Mouse (Mus musculus) gastrocnemius, postnatal 10 days (tissue): Measurements from ENCODE around the gene Smco3. TPM values are rescaled to one million over a fixed set of nuclear protein-coding genes. Genes with fewer than 3 reads are reported as not detected.
"Not testable (repeated sequence)": the region's sequence is repeated elsewhere in the genome, so short reads cannot be mapped to it uniquely, and the experiment has no call there.

ENCODE experiments used
- DNase-seq: peaks from one replicate; pipeline ENCODE4 v3.0.0; 2021; ENCODE audit warnings: mixed read lengths
- long read RNA-seq, 2 experiments: library from polyadenylated mRNA; stranded (forward); transcript quantifications; one replicate each; pipeline ENCODE4 v2.0.0; 2021
- total RNA-seq, 2 experiments: library from RNA; stranded (reverse); gene quantifications; 2 replicates each; pipeline ENCODE4 v1.2.3; 2021

Gene Smco3
- 1 to 10 TPM in 1 of 2 experiments, under 1 TPM in 1; 0.77 to 1.7 TPM for total RNA-seq
- long read RNA-seq, experiment 1: 0 reads
- long read RNA-seq, experiment 2: 0 reads

GRCm38 (mm10) chr6:136835352-136835751, at the start of gene Smco3:
TSS of gene Smco3 (minus strand) at chr6:136835452.
- DNase-seq: no peak

GRCm38 (mm10) chr6:136884766-136885165, 49.5 kb upstream of the Smco3 start:
- DNase-seq: not testable (repeated sequence)

- no peak for DNase-seq
Measured at GRCm38 (mm10) chr6:136883961-136884360, 48.7 kb upstream of the Smco3 start.

GRCm38 (mm10) chr6:136883431-136883915, 48.2 kb upstream of the Smco3 start:
- DNase-seq: no peak

- no peak for DNase-seq
Measured at GRCm38 (mm10) chr6:136881678-136882077, 46.4 kb upstream of the Smco3 start.

GRCm38 (mm10) chr6:136875670-136876069, 40.4 kb upstream of the Smco3 start, which contains the start of gene Mgp:
TSS of gene Mgp (minus strand) at chr6:136875823.
- peak; percentile 47 for DNase-seq

- no peak for DNase-seq
Measured at GRCm38 (mm10) chr6:136874599-136874998, 39.3 kb upstream of the Smco3 start.

GRCm38 (mm10) chr6:136868921-136869320, 33.7 kb upstream of the Smco3 start:
- DNase-seq: no peak

GRCm38 (mm10) chr6:136866150-136866549, 30.9 kb upstream of the Smco3 start:
- no peak for DNase-seq

- no peak for DNase-seq
Measured at GRCm38 (mm10) chr6:136865360-136865759, 30.1 kb upstream of the Smco3 start.

GRCm38 (mm10) chr6:136861020-136861419, 25.8 kb upstream of the Smco3 start:
- DNase-seq: no peak

GRCm38 (mm10) chr6:136858420-136858819, 23.2 kb upstream of the Smco3 start:
- DNase-seq: no peak

GRCm38 (mm10) chr6:136857873-136858260, 22.6 kb upstream of the Smco3 start:
- no peak for DNase-seq

GRCm38 (mm10) chr6:136857186-136857872, 22.1 kb upstream of the Smco3 start, which contains the start of gene Art4:
TSS of gene Art4 (minus strand) at chr6:136857733.
- no peak for DNase-seq

GRCm38 (mm10) chr6:136856071-136856636, 20.9 kb upstream of the Smco3 start:
- DNase-seq: no peak

- DNase-seq: no peak
Measured at GRCm38 (mm10) chr6:136855183-136855582, 19.9 kb upstream of the Smco3 start.

GRCm38 (mm10) chr6:136854361-136854781, 19.1 kb upstream of the Smco3 start:
- DNase-seq: no peak

- no peak for DNase-seq
Measured at GRCm38 (mm10) chr6:136852762-136853161, 17.5 kb upstream of the Smco3 start.

- no peak for DNase-seq
Measured at GRCm38 (mm10) chr6:136852348-136852747, 17.1 kb upstream of the Smco3 start.

- DNase-seq: no peak
Measured at GRCm38 (mm10) chr6:136850267-136850666, 15.0 kb upstream of the Smco3 start.

- DNase-seq: no peak
Measured at GRCm38 (mm10) chr6:136848971-136849370, 13.7 kb upstream of the Smco3 start.

GRCm38 (mm10) chr6:136848399-136848798, 13.1 kb upstream of the Smco3 start:
- no peak for DNase-seq

GRCm38 (mm10) chr6:136847790-136848189, 12.5 kb upstream of the Smco3 start:
- DNase-seq: peak; percentile 70

- DNase-seq: no peak
Measured at GRCm38 (mm10) chr6:136847267-136847666, 12.0 kb upstream of the Smco3 start.
